Mouse (Mus musculus) liver, adult 2 months (tissue): Measurements from ENCODE around the gene Spats2l.

Source experiments
- CTCF ChIP-seq: fragments of 200-500 bp; IDR thresholded peaks from 2 replicates; pipeline ENCODE4 v1.5.1; 2011; ENCODE audit warnings: low read depth, low read length, control low read depth
- POLR2A ChIP-seq: fragments of 200-500 bp; IDR thresholded peaks from 2 replicates; pipeline ENCODE4 v1.6.1; 2011; ENCODE audit warnings: low read length, control low read depth; ENCODE audit not compliant: insufficient read depth; ENCODE audit errors: extremely low read depth

DNA sequence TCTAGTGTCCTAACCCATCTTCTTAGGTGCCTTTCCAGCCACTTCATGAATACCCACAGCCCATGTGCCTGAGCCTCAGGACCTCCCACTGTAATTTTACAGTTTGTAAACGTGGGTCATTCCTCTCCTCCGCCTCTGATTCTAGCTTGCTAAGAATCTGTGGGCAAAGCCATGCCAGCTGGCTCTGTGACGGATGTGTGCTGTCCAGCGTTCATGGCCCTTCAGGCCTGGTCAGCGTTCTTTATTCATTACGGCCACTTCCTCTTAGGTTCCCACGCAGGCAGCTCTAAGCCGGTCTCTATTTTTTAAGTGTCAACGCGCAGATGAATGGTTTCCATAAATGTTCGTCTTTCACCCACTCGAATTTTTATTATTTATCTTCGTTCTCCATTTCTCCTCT is 94.7 kb downstream of the Spats2l start:
- TF ChIP-seq POLR2A (no peak), CTCF (no peak)
